Mouse (Mus musculus) erythroblast, adult 5-6 weeks (primary cell): ENCODE results near the gene Rnf5. TPM values are rescaled to one million over a fixed set of nuclear protein-coding genes. Genes with fewer than 3 reads are reported as not detected.

Source experiments
- ATAC-seq: replicated peaks from 2 replicates; pipeline ENCODE4 v1.8.0; 2016; ENCODE audit warnings: moderate number of reproducible peaks, mild to moderate bottlenecking, moderate TSS enrichment, inconsistent platforms; ENCODE audit not compliant: poor library complexity, low FRiP score, severe bottlenecking
- total RNA-seq, 2 experiments: library from RNA; stranded (forward) in 1 of 2; stranded (reverse) in 1 of 2; fragments of 150-400 nt in 1 of 2; fragments of 200-764, 138-1000 nt in 1 of 2; gene quantifications; 2 replicates each; pipeline versions ENCODE4 v1.2.3 to v1.2.4; 2015 to 2017; ENCODE audit warnings: low replicate concordance in 2 of 2

Rnf5 gene
- total RNA-seq, 2 experiments from 2014 or later = 4.1 to 30.2 TPM

- no peak for ATAC-seq
Measured at GRCm38 (mm10) chr17:34560438-34560837, 43.1 kb downstream of the Rnf5 start.

- no peak for ATAC-seq
Measured at GRCm38 (mm10) chr17:34559895-34560294, 43.6 kb downstream of the Rnf5 start.

GRCm38 (mm10) chr17:34559116-34559515 is 44.4 kb downstream of the Rnf5 start:
- no peak for ATAC-seq

- ATAC-seq = no peak
Measured at GRCm38 (mm10) chr17:34557411-34557810, 46.1 kb downstream of the Rnf5 start.

GRCm38 (mm10) chr17:34556406-34556805 is 47.1 kb downstream of the Rnf5 start:
- ATAC-seq = no peak

GRCm38 (mm10) chr17:34555483-34555882 is 48.0 kb downstream of the Rnf5 start:
- peak; percentile 81 for ATAC-seq

Other genes with a start within 250 kb of the Rnf5 start
- gene Btnl2, start 248.9 kb downstream of the Rnf5 start, total RNA-seq (2015; ENCODE audit: low replicate concordance) = 0.96 TPM in 1 of 2 replicates, not detected in the other
- 0.09 and 0.42 TPM in 2 replicates for gene Btnl2, start 248.9 kb downstream of the Rnf5 start, total RNA-seq (2017; ENCODE audit: low replicate concordance)
- not detected in 2 replicates for gene Btnl1, start 226.6 kb downstream of the Rnf5 start, total RNA-seq (2015; ENCODE audit: low replicate concordance)
- not detected in 2 replicates for gene Btnl1, start 226.6 kb downstream of the Rnf5 start, total RNA-seq (2017; ENCODE audit: low replicate concordance)
- gene BC051142, start 204.9 kb downstream of the Rnf5 start, total RNA-seq (2015; ENCODE audit: low replicate concordance) = not detected in 2 replicates
- not detected in 2 replicates for gene BC051142, start 204.9 kb downstream of the Rnf5 start, total RNA-seq (2017; ENCODE audit: low replicate concordance)
- gene Btnl4, start 126.4 kb downstream of the Rnf5 start, total RNA-seq (2015; ENCODE audit: low replicate concordance) = 0.84 TPM in 1 of 2 replicates, not detected in the other
- not detected in 2 replicates for gene Btnl4, start 126.4 kb downstream of the Rnf5 start, total RNA-seq (2017; ENCODE audit: low replicate concordance)
- not detected in 2 replicates for gene Btnl6, start 86.3 kb downstream of the Rnf5 start, total RNA-seq (2015; ENCODE audit: low replicate concordance)
- 0.77 TPM in 1 of 2 replicates, not detected in the other for gene Btnl6, start 86.3 kb downstream of the Rnf5 start, total RNA-seq (2017; ENCODE audit: low replicate concordance)
- gene Notch4, start 39.4 kb downstream of the Rnf5 start, total RNA-seq (2015; ENCODE audit: low replicate concordance) = not detected in 2 replicates
- gene Notch4, start 39.4 kb downstream of the Rnf5 start, total RNA-seq (2017; ENCODE audit: low replicate concordance) = not detected in 2 replicates
- 69.6 and 82.3 TPM in 2 replicates for gene Gpsm3, start 13.9 kb downstream of the Rnf5 start, total RNA-seq (2015; ENCODE audit: low replicate concordance)
- 11.6 and 21.3 TPM in 2 replicates for gene Gpsm3, start 13.9 kb downstream of the Rnf5 start, total RNA-seq (2017; ENCODE audit: low replicate concordance)
- gene Pbx2, start 12.4 kb downstream of the Rnf5 start, total RNA-seq (2015; ENCODE audit: low replicate concordance) = 8.4 and 10.4 TPM in 2 replicates
- 5.5 and 5.9 TPM in 2 replicates for gene Pbx2, start 12.4 kb downstream of the Rnf5 start, total RNA-seq (2017; ENCODE audit: low replicate concordance)
- gene Ager, start 5.8 kb downstream of the Rnf5 start, total RNA-seq (2015; ENCODE audit: low replicate concordance) = 0.84 TPM in 1 of 2 replicates, not detected in the other
- 0.26 and 1.7 TPM in 2 replicates for gene Ager, start 5.8 kb downstream of the Rnf5 start, total RNA-seq (2017; ENCODE audit: low replicate concordance)
- gene Agpat1, start 572 bp upstream of the Rnf5 start, total RNA-seq (2015; ENCODE audit: low replicate concordance) = 9.6 and 16.5 TPM in 2 replicates
- 8.2 and 12.4 TPM in 2 replicates for gene Agpat1, start 572 bp upstream of the Rnf5 start, total RNA-seq (2017; ENCODE audit: low replicate concordance)
- gene Egfl8, start 12.3 kb upstream of the Rnf5 start, total RNA-seq (2015; ENCODE audit: low replicate concordance) = 2.3 TPM in 1 of 2 replicates, not detected in the other
- 0.34 TPM in 1 of 2 replicates, not detected in the other for gene Egfl8, start 12.3 kb upstream of the Rnf5 start, total RNA-seq (2017; ENCODE audit: low replicate concordance)
- gene Ppt2, start 24.8 kb upstream of the Rnf5 start, total RNA-seq (2015; ENCODE audit: low replicate concordance) = 13.6 and 21.3 TPM in 2 replicates
- 2.9 and 3.3 TPM in 2 replicates for gene Ppt2, start 24.8 kb upstream of the Rnf5 start, total RNA-seq (2017; ENCODE audit: low replicate concordance)
- gene Prrt1, start 25.8 kb upstream of the Rnf5 start, total RNA-seq (2015; ENCODE audit: low replicate concordance) = not detected in 2 replicates
- gene Prrt1, start 25.8 kb upstream of the Rnf5 start, total RNA-seq (2017; ENCODE audit: low replicate concordance) = not detected in 2 replicates
- gene Fkbpl, start 41.1 kb upstream of the Rnf5 start, total RNA-seq (2015; ENCODE audit: low replicate concordance) = not detected in 2 replicates
- 0.42 and 3.9 TPM in 2 replicates for gene Fkbpl, start 41.1 kb upstream of the Rnf5 start, total RNA-seq (2017; ENCODE audit: low replicate concordance)
- gene Atf6b, start 43.5 kb upstream of the Rnf5 start, total RNA-seq (2015; ENCODE audit: low replicate concordance) = 4.2 and 6.9 TPM in 2 replicates
- 4.0 and 6.1 TPM in 2 replicates for gene Atf6b, start 43.5 kb upstream of the Rnf5 start, total RNA-seq (2017; ENCODE audit: low replicate concordance)
- gene Tnxb, start 66.8 kb upstream of the Rnf5 start, total RNA-seq (2015; ENCODE audit: low replicate concordance) = not detected in 2 replicates
- not detected in 2 replicates for gene Tnxb, start 66.8 kb upstream of the Rnf5 start, total RNA-seq (2017; ENCODE audit: low replicate concordance)
- gene C4b, start 140.2 kb upstream of the Rnf5 start, total RNA-seq (2015; ENCODE audit: low replicate concordance) = 0.38 and 0.84 TPM in 2 replicates
- gene C4b, start 140.2 kb upstream of the Rnf5 start, total RNA-seq (2017; ENCODE audit: low replicate concordance) = not detected in 2 replicates
- not detected in 2 replicates for gene Cyp21a1, start 200.9 kb upstream of the Rnf5 start, total RNA-seq (2015; ENCODE audit: low replicate concordance)
- gene Cyp21a1, start 200.9 kb upstream of the Rnf5 start, total RNA-seq (2017; ENCODE audit: low replicate concordance) = not detected in 2 replicates
- 8.3 and 8.6 TPM in 2 replicates for gene Stk19, start 233.3 kb upstream of the Rnf5 start, total RNA-seq (2015; ENCODE audit: low replicate concordance)
- gene Stk19, start 233.3 kb upstream of the Rnf5 start, total RNA-seq (2017; ENCODE audit: low replicate concordance) = 5.9 TPM in 2 replicates
- 6.5 and 6.9 TPM in 2 replicates for gene Dxo, start 233.3 kb upstream of the Rnf5 start, total RNA-seq (2015; ENCODE audit: low replicate concordance)
- 3.5 and 19.9 TPM in 2 replicates for gene Dxo, start 233.3 kb upstream of the Rnf5 start, total RNA-seq (2017; ENCODE audit: low replicate concordance)
- gene Skiv2l, start 246.5 kb upstream of the Rnf5 start, total RNA-seq (2015; ENCODE audit: low replicate concordance) = 4.8 and 9.8 TPM in 2 replicates
- gene Skiv2l, start 246.5 kb upstream of the Rnf5 start, total RNA-seq (2017; ENCODE audit: low replicate concordance) = 16.0 and 20.4 TPM in 2 replicates
- 23.0 and 30.0 TPM in 2 replicates for gene Nelfe, start 246.7 kb upstream of the Rnf5 start, total RNA-seq (2015; ENCODE audit: low replicate concordance)
- gene Nelfe, start 246.7 kb upstream of the Rnf5 start, total RNA-seq (2017; ENCODE audit: low replicate concordance) = 16.3 and 19.7 TPM in 2 replicates